Mouse (Mus musculus) embryonic fibroblast, embryonic 13.5 days (primary cell): ENCODE results near the gene Sgk1. TPM values are rescaled to one million over a fixed set of nuclear protein-coding genes. Genes with fewer than 3 reads are reported as not detected.

ENCODE experiments used
- H3K27ac ChIP-seq: 2 replicates; pipeline ENCODE4 v1.5.1; 2012; ENCODE audit warnings: low read length, control low read depth, inconsistent platforms; ENCODE audit not compliant: insufficient read depth
- H3K4me1 ChIP-seq: 2 replicates; pipeline ENCODE4 v1.6.1; 2011; ENCODE audit warnings: low read length; ENCODE audit not compliant: control insufficient read depth, insufficient read depth
- H3K4me3 ChIP-seq: 2 replicates; pipeline ENCODE4 v1.5.1; 2011; ENCODE audit warnings: mild to moderate bottlenecking, control low read depth, low read length; ENCODE audit not compliant: insufficient read depth
- CTCF ChIP-seq: IDR thresholded peaks from 2 replicates; pipeline ENCODE4 v1.5.1; 2011; ENCODE audit warnings: mild to moderate bottlenecking, control low read depth, low read length, moderate library complexity, borderline replicate concordance; ENCODE audit not compliant: insufficient read depth
- POLR2A ChIP-seq: IDR thresholded peaks from 2 replicates; pipeline ENCODE4 v1.6.1; 2011; ENCODE audit warnings: low read depth, mild to moderate bottlenecking, control low read depth, low read length, moderate library complexity
- polyA plus RNA-seq: library from polyadenylated mRNA; stranded (reverse); fragments of >200 nt; gene quantifications from 2 replicates; pipeline ENCODE4 v1.2.4, GENCODE M21; 2011; ENCODE audit warnings: low read depth; ENCODE audit not compliant: missing spikeins, insufficient read length

Sgk1 gene
- polyA plus RNA-seq, 1 experiment, result 122 TPM

DNA sequence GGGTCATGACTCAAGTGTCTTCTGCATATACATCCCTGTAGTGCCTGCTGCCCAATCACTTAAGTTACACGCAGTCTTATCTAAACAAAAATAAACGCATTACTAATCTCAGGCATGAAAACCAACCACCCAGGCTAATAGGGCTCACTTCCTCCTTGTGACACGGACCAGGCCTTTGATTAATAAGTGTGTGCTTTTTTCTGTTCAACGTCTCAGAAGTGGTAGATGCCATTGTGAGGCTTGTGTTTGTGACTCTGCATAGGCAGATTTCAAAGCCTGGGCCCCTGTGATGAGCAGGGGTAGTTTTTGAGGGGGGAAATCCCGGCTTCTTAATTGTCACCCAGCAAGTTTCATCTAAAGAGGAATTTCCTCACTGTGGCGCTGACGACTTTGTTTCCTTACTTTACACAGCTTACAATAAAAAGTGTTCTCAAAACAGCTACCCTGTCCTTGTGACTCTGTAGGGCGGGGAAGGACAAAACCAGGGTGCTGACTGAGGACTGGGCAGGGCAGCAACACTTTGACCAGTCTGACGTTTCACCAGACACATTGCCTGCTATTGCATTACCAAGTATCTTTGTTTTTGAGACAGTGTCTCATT is 64.9 kb downstream of the Sgk1 start:
- no peaks in the 10 kb centered on the region for H3K4me1 ChIP-seq
- TF ChIP-seq POLR2A (no peak), CTCF (no peak)
- no peak overlapping the region for H3K4me3 ChIP-seq
- no peak overlapping the region for H3K27ac ChIP-seq

DNA sequence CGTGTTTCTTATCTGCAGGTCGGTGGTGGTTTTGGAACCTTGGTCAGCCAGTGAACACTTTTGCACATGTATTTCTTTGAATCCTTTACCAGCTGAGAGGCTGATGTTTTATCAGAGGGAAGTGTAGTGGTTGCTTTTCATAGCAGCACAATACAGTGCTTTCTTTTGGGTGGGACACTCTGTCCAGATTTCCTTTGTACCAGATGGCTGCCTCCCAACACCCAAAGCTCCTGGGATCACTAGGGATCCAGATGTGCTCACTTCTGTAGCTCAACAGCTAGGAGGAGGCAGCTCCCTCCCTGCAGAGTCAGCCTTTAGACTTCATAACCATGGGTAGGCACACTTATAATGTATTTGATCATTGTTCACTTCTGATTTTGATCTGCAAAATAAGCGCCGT is 70.5 kb downstream of the Sgk1 start:
- H3K4me3 ChIP-seq, result no peak overlapping the region
- peaks cover 3% of the 10 kb centered on the region; the same call in 1 of the 2 replicates for H3K4me1 ChIP-seq
- no peak for TF ChIP-seq POLR2A
- no peak for TF ChIP-seq CTCF
- H3K27ac ChIP-seq, result no peak overlapping the region

DNA sequence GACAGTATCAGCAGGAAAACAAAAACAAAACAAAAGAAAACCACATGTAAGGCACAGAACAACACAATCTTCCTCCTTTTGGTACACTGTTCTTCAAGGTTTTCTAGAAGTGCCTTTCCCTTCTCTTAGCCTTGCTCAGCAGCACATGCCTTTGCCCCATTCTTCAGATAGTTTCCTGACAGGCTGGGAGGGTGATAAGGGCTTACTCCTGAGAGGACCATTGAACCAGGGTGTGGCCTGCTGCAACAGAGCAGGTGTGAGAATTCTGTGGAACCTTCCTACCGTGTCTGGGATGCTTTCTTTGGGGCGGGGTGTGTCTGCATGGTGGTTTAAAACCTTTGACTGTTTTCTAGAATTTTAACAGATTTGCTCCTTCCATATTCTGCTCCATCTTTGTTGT is 79.1 kb downstream of the Sgk1 start:
- no peak overlapping the region for H3K4me3 ChIP-seq
- no peak overlapping the region for H3K27ac ChIP-seq
- no peak for TF ChIP-seq POLR2A
- no peak for TF ChIP-seq CTCF
- no peaks in the 10 kb centered on the region for H3K4me1 ChIP-seq

DNA sequence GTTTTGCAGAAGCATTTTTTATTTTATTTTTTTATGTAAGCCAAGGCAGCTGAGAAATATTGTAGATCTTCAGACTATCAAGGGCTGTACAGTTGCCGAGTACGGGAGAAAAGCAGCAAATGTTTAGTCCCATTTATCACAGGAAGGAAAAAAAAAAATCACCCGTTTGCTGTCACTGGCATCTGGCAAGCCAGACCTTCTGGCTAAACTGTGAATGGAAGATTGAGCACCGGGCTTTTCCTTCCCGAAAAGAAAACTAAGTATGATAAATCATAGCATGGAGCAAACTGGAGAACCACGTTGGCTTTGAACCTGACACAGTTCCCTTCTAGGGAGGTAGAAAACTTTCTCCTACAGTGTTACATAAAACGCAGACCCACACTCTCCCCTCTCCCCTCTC is 81.0 kb downstream of the Sgk1 start:
- TF ChIP-seq POLR2A, result no peak
- TF ChIP-seq CTCF, result no peak
- Histone ChIP-seq H3K27ac (no peak overlapping the region), H3K4me1 (no peaks in the 10 kb centered on the region), H3K4me3 (no peak overlapping the region)

DNA sequence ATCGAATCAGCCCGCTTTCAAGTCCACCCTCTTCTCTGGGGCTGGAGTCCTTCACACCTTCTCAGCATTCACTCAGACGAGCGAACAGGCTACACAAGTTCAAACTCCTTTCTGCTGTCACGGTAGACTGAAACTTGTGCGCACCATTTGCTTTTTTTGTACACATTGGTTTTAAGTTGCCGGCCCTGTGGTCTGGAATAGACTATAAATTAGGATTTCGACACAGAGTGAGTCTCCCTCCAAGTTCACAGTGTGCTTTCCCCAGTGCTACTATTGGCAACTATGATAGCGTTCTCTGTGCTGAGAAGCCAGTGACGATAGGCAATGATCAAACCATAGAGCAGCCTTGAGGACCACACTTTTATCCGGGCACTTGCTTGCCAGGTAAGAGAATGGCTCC is 91.7 kb downstream of the Sgk1 start:
- no peak overlapping the region for H3K27ac ChIP-seq
- H3K4me3 ChIP-seq, result no peak overlapping the region
- TF ChIP-seq POLR2A, result no peak
- TF ChIP-seq CTCF, result no peak
- 0 out of 2 replicates have a peak, but pooled peaks cover 3% of the 10 kb centered on the region for H3K4me1 ChIP-seq

DNA sequence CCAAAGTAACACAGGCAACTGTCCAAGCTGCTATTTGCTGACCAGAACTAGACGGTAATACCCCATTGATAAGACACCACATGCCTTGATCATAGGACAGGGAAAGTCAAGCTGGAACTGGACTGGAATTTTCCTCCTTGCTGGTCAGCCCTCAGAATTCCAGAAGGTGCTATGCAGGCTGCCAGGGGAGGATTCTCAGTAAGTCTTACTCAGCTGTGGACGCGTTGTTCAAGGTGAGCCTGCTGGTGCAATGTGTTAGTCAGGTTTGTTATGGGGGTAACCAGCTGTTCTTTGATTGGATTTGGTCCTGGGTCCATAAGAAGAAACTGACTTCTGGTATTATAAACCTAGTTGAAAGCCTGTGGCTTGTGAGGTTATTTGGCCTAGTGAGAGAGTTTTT is 92.8 kb downstream of the Sgk1 start:
- TF ChIP-seq CTCF (no peak), POLR2A (no peak)
- Histone ChIP-seq H3K4me3 (no peak overlapping the region), H3K27ac (no peak overlapping the region), H3K4me1 (0 out of 2 replicates have a peak, but pooled peaks cover 3% of the 10 kb centered on the region)

DNA sequence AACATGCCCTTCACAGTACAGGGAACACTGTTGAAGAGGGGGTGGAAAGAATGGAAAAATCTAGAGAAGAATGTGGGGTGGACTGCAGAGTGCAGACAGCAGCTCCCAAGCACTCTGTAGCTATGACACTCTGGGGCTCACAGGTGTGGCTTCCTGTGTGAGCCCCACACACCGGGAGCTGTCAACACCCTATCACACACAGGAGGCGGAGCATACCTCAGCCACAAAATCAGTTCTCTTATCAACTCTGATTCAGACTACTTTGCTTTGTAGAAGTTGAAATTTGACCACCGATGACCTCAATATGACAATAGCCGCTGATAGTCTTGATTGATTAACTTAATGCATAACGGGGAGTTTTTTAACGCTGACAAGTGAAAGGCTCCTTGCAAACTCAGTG is 93.4 kb downstream of the Sgk1 start:
- Histone ChIP-seq H3K4me1 (0 out of 2 replicates have a peak, but pooled peaks cover 3% of the 10 kb centered on the region), H3K27ac (no peak overlapping the region), H3K4me3 (no peak overlapping the region)
- TF ChIP-seq POLR2A (no peak), CTCF (no peak)

DNA sequence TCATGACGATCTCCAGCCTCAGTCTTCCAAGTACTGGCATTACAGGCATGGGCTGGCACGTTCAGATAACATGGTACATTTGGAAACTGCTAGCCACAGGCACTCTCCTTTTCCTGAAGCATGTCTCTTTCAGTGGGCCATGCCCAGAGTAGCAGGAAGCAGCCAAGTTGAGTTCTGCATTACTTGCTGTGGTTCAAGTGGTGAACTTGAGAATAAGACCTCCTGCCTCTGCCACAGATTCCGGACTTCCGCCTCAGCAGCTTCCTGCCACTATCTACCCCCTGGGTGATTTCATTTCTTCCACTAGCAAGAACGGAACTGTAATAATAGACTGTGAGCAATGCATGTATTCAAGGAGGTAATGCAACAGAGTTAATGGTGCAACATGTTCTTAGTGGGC is 94.3 kb downstream of the Sgk1 start:
- no peak overlapping the region for H3K4me3 ChIP-seq
- no peak overlapping the region for H3K27ac ChIP-seq
- TF ChIP-seq CTCF (no peak), POLR2A (no peak)
- H3K4me1 ChIP-seq, result 0 out of 2 replicates have a peak, but pooled peaks cover 3% of the 10 kb centered on the region

DNA sequence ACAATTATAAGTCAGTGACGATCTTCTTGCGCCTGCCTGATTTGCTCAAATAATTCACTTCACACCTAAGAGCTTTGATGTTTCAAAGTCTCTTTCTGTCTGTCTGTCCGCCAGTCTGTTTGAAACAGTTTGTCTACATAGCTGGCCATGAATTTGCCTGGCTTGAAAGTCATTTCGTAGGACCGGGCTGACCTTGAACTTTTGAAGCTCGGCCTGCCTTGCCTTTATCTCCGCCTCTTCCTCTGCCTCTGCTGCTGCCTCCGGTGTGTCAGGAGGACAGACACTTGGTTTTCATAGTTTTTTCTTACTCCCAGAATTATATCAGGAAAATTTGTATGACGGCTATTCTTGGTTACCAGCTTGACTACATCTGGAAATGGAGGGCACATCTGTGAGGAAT is 96.4 kb downstream of the Sgk1 start:
- Histone ChIP-seq H3K4me1 (0 out of 2 replicates have a peak, but pooled peaks cover 3% of the 10 kb centered on the region), H3K4me3 (no peak overlapping the region), H3K27ac (no peak overlapping the region)
- TF ChIP-seq CTCF (no peak), POLR2A (no peak)

DNA sequence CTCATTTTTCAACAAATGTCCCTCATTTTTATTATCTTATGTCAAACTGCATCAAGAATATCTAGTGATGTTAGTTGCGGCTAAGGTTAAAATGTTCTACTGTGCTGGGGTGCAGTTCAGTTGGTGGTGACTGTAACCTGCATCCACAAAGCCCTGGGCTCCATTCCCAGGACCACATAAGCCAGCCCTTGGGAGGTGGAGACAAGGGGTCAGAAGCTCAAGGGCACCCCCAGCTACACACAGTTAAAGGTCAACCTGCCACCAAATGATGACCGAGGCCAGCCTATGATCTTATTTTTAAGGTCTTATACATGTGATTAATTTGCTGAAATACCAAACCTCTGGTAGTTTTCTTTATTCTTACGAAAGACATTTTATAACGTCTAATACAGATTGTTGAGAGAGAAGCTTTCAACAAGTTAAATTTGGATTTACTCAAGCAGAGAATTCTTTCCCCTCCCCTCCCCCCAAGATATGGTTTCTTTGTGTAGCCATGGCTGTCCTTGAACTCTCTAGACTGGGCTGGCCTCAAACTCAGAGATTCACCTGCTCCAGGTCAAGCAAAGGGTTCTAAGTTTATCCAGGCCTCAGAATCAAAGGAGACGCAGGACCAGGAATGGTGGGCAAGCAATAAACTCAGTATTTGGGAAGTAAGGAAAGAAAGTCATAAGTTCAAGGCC is 97.4 kb downstream of the Sgk1 start:
- Histone ChIP-seq H3K4me1 (0 out of 2 replicates have a peak, but pooled peaks cover 3% of the 10 kb centered on the region), H3K4me3 (no peak overlapping the region), H3K27ac (no peak overlapping the region)
- TF ChIP-seq POLR2A (no peak), CTCF (no peak)
